Mouse (Mus musculus): ENCODE measurements at regions not wholly inside any gene's neighbourhood (a gene's known extent, or its start where the extent isn't known, plus 50 kb on each side); places are given as distances from the start of the nearest gene placed in this dataset.

DNA sequence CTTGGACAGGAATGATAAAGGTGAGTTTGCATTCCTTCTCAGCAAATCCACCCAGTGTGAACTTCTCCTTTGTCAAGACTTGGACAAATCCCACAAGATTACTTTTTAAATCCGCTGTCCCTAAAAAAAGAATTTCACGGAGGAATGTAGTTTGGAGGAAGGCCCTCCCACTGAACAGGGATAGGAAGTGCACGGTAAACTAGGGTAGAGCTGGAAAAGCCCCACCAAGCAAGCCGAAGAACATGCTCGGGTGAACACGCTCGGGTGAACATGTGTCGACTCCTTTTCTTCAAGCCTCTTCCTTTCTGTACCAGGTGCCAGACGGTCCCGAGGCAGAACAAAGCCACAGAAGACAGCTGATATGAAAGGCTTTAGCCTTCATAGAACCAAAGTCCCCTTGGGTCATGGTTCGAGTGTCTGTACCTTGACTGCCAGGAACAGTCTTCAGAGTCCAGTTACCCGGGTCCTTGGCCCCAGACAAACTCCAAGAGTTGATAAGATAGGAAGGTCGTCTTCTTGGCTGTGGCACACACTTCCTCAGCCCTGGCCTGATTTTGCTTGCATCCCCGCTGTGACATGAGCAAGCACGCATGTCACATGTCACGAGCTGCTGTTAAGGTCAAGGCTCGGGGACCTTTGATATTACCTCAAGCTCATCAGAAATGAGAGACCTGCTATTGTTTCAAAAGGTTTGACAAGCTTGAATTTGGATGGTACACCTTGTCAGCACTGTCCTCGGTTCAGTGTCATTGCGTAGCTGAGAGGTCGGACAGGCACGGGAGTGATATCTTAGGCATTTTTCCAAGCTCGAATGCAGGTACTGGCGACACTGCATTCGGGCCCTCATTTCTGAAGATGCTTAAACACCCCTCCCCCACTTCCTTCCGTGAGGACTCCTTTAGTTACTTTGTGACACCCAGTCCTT, 51.5 kb upstream of the Ryk start:
- H3K27me3 ChIP-seq (ENCODE audit: control insufficient read depth, insufficient read depth, low read length) = no peaks in the 10 kb centered on the region
- 78% methylated on average over 25 of the region's 25 CpGs for WGBS
- H3K9ac ChIP-seq (replicated peaks; ENCODE audit: low read depth, low read length) = no peak overlapping the region
- H3K36me3 ChIP-seq (ENCODE audit: control insufficient read depth, insufficient read depth, low read length) = no peaks in the 10 kb centered on the region
- H3K4me3 ChIP-seq (ENCODE audit: low read depth, low read length) = no peak overlapping the region
- 0 out of 2 replicates have a peak, but pooled peaks cover 3% of the 10 kb centered on the region for H3K4me1 ChIP-seq (ENCODE audit: control insufficient read depth, insufficient read depth, low read length)
- no peak for ATAC-seq (ENCODE audit: low read depth)
- H3K4me2 ChIP-seq (ENCODE audit: low read depth, low read length) = no peak overlapping the region
- H3K27ac ChIP-seq (ENCODE audit: low read depth, low read length) = no peak overlapping the region
- no peaks in the 10 kb centered on the region for H3K9me3 ChIP-seq (ENCODE audit: control insufficient read depth, low read length)

DNA sequence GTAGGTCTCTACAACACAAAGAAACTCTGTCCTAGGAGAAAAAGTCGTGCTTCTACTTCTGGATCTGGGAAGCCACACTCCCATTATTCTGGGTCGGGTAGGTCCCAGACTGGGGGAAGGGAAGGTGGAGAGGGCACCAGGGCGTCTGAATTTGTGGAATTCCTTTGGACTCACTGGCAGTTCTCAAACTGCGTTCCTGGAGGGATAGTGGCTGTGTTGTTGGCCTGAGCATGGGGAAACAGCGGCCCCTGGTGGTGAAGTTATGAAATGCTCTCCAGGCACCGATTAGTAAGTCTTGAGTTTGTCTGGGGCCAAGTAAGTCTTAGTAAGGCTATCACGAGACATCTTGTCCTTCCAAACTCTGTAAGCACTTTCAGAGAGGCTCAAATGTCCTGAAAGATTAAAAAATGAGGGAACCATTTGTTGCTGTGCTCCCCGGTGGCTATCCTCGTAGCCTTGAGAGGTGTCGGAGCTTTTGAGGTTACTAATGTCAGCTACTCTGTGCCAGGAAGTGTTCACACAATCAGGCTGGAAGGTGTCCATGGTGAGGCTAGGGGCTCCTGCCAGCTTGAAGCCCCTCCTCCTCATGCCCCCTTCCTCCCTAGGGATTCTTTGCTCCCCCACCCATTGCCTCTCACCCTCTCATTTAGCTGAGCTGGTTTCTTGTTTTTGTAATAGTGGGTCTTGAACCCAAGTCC, 50.2 kb upstream of the Ryk start:
- Histone ChIP-seq H3K9me3 (ENCODE audit: control insufficient read depth, low read length) (no peaks in the 10 kb centered on the region), H3K36me3 (ENCODE audit: control insufficient read depth, insufficient read depth, low read length) (no peaks in the 10 kb centered on the region), H3K4me2 (ENCODE audit: low read depth, low read length) (no peak overlapping the region), H3K4me1 (ENCODE audit: control insufficient read depth, insufficient read depth, low read length) (0 out of 2 replicates have a peak, but pooled peaks cover 3% of the 10 kb centered on the region), H3K9ac (replicated peaks; ENCODE audit: low read depth, low read length) (no peak overlapping the region), H3K4me3 (ENCODE audit: low read depth, low read length) (no peak overlapping the region), H3K27ac (ENCODE audit: low read depth, low read length) (no peak overlapping the region), H3K27me3 (ENCODE audit: control insufficient read depth, insufficient read depth, low read length) (no peaks in the 10 kb centered on the region)
- peak; percentile 76; the same call in 1 of the 2 replicates for ATAC-seq (ENCODE audit: low read depth)
- 12% methylated on average over 10 of the region's 10 CpGs for WGBS
